Mouse (Mus musculus): ENCODE data around the gene Col4a1. TPM values are rescaled to one million over a fixed set of nuclear protein-coding genes. Genes with fewer than 3 reads are reported as not detected.

Gene Col4a1
- total RNA-seq (2022), result 10 to 100 TPM; 34.9 to 38.4 (median 36.1) TPM

DNA sequence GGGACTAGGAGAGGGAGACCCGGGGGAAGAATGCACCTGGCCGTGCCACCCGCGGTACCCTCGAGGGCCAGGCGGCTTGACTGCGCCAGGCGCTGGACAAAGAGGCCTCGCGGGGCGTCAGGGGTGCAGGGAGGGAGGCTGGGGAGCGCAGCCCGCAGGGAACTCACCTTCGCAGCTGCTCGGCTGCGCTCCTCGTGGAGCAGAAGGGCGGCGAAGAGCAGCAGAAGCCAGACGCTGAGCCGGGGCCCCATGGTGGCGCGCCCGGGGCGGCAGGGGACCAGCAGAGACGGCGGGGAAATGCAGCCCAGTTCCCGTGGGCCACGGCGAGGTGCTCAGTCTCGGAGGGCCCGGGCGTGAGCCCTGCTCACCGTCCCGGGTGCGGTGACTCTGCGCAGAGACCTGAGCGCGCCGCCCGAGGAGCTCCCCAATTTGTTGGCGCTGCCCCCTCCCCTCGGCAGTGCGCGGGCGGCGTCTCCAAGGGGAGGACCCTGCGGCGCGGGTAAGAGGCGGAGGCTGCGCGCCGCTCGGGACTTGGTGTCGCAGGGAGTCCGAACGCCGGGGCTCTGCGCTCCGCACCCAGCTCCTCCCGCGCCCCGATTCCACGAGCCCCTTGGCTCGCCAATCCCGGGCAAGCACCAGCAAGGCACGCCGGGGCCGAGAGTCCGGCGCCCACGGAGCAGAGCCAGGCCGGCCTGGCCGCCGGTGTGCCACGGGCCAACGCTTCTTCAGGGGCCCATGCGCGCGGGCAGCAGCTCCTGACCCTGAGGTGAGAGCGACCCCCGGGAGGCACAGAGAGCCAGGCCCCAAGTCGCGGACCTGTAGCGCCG lies at the start of gene Col4a1, which contains the start of gene Col4a2:
Col4a1 (minus strand) TSS at position 478 of the 827 bp plus-strand sequence.
Col4a2 (plus strand) TSS at position 457 of the 827 bp plus-strand sequence.
- peak; percentile 51 to 65 for DNase-seq (ENCODE audit: low spot score in 2 of 2)

DNA sequence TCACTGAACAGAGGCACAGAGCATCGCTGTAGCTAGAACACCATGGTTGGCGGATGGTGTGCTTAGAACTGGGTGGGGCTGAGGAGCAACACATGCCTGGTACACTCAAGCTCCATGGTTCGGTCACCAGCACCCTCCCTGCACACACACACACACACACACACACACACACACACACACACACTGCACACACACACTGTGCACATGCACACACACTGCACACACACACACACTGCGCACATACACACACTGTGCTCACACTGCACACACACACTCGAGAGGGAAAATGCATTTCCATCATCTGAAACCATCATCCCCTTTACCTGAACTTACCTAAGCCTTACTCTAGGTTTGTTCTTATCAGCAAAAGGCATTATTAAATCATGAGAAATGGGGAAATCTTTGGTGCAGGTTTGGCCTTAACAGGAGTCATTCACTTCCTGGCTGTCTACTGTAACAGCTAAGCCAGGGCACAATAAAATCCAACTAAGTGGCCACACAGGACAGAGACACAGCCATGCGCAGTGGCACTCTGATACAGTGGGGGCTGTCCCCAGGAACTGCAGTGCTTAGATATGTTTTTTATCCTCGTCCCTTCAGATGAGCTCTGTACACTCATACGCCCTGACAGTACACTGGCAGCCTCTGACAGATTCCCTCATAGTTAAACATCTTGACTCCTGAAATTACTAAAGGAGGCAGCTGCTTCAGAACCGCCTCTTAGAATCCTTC lies 49.1 kb upstream of the Col4a1 start:
- DNase-seq (ENCODE audit: low spot score in 2 of 2), result no peak

DNA sequence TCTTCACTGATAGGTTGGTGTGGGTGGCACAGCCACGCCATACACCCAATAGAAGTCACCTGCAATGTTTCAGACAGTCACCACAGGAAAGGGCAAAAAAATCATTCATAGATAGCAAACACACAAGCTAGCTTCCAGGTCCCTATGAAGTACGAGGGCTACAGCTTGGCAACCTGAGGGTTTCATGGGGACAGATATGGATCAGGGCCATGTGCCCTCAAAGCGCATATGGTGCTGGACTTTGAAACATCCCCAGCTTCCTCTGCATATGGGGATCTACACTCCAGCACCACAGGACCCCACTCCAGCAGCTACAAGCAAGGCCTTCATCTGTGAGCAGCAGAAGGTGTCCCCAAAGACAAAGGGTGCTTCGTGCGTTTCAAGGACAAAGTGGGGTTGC lies 47.2 kb upstream of the Col4a1 start:
- DNase-seq (ENCODE audit: low spot score in 2 of 2), result no peak

DNA sequence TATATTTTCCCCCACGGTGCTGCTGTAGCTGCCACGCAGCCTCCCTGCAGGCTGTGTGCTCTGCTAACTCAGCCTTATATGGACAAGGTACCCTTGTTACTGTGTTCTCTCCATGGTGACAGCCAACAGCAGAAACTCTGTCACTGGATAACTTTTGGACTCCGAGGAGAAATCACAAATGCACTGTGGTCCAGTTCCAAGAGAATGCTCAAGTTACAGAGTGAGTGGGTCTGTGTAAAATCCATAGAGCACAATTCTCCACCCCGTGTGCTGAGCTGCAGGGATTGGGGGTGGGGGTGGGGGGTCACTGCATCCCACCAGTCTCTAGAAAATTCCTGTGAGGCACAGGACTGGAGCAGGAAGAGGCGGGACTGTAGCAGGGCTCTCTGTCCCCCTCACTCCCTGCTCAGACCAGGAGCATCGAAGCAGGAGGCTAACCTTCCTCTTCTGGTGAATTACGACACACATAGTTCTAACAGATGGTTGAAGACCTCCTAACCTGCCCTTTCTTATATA lies 45.4 kb upstream of the Col4a1 start:
- no peak for DNase-seq (ENCODE audit: low spot score in 2 of 2)

DNA sequence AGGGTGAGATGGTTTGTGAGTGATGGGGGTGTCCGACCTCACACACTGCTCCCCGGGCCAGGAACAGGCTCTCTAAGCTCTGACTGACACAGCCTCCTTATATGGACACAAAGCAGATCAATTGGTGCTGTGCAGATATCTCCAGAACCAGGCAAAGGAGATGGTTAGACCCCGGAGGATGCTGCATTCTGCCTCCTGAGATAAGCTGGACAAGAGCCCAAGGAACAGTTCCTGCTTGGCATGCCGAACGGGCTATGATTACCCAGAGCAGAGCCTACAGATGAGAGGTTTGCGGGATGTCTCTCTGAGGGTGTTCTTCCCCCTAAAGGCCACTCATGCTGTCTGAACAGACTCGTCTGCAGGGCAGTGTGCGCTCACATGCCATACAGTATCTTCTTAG lies 44.1 kb upstream of the Col4a1 start:
- DNase-seq (ENCODE audit: low spot score in 2 of 2), result no peak

DNA sequence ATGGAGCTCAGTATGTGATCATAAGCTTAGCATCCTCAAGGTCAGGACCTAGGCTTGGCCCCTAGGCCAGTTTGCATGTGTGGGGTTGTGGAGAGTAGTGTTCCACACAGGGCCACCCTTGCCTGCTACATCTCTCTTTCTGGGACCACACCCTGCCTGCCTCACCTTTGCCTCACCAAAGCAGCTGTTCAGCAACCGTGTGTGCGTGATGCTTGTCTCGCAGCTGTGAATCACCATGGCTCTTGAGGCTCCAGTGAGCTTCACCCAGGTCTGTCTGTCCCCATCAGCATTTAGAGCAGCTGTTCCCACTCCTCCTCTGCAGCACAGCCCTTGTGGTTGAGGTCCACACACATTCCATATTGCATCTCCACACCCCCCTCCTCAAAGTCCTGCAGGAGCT lies 43.3 kb upstream of the Col4a1 start:
- DNase-seq (ENCODE audit: low spot score in 2 of 2), result no peak

DNA sequence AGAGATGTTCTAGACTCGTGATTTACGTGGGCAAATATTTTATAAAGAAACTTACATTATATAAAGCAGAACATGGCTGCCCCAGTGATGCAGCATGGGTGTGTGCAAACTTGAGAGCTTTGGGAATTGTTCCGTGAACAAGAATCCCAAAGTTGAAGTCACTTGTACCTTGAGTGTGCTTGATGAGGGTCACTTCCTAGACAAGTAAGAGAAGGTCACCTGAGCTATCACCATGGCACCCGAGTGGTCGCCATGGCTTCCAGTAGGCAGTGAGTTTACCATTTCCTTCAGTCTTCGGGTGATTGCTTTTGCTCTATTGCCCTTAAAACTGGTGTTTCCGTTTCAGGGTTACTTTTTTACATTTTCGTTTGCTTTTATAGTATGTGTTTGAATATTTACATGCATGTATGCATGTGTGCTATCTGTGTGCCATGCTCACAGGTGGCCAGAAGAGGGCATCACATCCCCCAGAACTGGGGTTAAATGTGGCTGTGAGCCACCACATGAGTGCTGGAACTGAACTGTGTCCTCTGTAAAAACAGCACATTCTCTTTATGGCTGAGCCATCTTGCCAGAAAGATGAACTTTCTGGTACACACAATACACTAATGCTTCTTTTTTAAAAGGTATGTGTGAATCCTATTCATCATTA lies 42.3 kb upstream of the Col4a1 start:
- DNase-seq (ENCODE audit: low spot score in 2 of 2), result no peak

DNA sequence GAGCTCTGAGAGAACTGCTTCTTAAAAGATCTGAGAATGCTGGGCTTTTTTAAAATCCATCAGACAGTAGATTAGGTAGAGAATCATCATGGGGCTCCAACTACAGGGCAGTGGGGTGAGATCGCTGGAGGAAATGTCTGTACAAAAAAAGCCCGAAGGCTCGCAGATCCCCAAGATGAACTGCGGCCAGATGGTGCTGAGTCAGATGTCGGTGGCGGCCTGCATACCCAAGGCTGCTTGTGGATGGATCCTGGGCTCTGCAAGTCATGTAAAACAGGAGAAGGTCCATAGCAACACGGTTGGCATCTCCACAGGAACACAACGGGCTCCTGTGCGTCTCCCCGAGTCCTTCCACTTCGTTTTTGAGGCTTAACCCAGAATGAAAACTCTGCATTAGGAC lies 39.9 kb upstream of the Col4a1 start:
- no peak for DNase-seq (ENCODE audit: low spot score in 2 of 2)

DNA sequence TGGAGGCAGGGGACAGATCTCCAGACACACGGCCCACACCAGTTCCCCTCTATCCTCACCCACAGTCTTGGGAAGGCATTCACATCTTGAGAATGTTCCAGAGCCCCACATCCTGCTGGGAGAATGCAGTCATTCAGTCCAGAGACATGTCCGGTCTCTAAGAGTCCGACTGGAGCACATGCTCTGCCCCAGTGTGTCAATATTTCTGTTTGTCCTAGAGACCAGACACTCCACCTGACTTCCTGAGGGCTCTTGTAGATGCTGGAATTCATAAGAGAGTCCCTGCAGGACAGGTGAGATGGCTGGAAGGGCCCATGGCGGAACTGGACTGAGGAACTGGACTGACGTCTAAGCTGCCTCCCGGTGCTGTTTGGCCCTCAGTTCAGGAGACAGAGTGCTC lies 38.7 kb upstream of the Col4a1 start:
- DNase-seq (ENCODE audit: low spot score in 2 of 2), result no peak

DNA sequence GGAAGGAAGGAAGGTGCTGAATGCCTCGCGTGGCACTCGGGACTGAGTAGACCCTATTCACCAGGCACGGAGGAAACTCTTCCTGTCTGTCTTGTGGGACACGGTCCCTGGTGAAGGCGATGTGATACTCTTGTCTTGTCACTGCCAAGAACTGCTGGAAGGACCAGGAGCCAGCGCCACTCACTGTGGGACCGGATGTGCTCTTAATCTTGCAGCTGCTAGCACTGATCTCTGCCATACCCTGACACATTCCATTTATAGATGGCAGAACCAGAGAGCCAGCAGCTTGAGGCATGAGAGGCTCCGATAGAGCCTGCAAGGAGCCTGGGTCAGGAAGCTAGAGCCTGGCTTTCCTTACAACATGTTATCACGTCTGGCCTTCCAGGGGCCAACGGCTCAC lies 36.0 kb upstream of the Col4a1 start:
- DNase-seq (ENCODE audit: low spot score in 2 of 2), result no peak

DNA sequence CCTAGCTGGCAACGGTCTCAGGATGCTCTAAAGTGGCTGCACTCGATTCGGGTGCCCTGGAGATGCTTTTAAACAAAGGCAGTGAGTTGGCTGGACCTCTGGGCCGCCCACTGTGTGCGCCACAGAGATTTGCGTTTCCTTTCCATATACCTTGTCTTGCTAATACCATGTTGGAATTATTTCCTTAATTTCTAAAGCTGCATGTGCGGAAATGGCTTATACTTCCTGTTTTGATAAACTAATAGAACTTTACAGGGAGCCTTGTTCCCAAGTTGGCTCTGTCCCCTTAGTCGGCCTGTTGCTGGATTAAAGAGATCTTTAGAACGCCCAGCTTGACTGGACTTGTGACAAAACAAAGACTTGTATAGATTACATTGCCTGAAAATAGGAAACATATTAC lies 35.1 kb upstream of the Col4a1 start:
- DNase-seq (ENCODE audit: low spot score in 2 of 2), result no peak

DNA sequence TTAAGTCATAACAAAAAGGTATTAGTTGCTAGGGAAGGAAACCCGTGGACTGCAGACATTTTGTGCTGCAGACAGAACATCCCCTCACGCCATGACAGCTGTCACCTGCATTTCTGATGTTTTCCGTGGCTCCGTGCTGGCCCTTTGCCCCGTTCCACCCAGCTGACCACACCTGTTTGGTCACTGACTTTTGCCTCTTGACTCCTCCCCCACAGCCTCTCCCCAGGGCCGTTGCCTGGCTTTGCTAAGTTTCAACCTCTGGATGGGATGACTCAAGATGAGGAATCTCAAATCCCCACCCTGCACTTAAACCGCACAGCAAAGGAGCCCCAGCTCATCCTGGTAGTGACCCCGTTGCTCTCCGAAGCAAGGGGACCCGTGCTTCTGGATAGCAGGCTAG lies 33.6 kb upstream of the Col4a1 start:
- DNase-seq (ENCODE audit: low spot score in 2 of 2), result no peak

DNA sequence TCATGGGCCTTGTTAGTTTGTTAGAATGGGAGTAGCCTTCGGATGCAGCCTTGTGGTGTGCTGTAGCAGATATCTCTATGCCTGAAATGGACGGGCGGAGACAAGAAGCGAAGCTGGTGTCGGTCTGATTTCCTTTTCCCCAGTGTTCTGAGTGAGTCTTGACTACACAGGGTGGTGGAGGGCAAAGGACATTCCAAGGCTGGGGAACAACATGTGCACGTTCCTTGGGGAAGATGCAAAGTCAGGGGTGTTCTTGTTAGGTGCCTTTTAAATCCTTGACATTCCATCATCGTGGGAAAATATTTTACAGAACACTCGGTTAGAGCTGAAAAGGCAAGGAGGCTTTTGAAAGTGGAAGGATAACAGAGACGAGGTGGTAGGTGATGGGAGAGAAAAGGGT lies 31.8 kb upstream of the Col4a1 start:
- DNase-seq (ENCODE audit: low spot score in 2 of 2), result no peak

DNA sequence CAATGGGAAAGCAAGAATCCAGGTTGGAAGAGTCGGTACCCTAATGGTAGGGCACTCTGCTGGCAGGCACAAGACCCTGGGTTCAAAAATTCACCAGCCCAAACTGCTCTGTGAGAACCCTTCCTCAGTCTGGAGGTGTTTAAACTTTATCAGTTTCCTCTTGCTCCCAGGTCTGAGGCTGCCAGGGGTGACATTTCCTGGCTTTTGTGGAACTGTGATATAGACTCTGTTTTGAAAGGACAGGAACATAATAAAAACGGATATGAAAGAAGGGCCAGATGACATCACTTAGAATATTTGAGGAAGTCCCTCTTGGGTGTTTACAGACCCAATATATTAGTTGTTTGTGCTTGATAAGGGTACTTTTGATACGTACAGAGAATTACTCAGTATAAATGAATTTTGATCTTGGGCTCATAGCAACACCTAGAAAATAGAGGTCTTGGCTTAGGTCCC lies 28.5 kb upstream of the Col4a1 start:
- no peak for DNase-seq (ENCODE audit: low spot score in 2 of 2)

DNA sequence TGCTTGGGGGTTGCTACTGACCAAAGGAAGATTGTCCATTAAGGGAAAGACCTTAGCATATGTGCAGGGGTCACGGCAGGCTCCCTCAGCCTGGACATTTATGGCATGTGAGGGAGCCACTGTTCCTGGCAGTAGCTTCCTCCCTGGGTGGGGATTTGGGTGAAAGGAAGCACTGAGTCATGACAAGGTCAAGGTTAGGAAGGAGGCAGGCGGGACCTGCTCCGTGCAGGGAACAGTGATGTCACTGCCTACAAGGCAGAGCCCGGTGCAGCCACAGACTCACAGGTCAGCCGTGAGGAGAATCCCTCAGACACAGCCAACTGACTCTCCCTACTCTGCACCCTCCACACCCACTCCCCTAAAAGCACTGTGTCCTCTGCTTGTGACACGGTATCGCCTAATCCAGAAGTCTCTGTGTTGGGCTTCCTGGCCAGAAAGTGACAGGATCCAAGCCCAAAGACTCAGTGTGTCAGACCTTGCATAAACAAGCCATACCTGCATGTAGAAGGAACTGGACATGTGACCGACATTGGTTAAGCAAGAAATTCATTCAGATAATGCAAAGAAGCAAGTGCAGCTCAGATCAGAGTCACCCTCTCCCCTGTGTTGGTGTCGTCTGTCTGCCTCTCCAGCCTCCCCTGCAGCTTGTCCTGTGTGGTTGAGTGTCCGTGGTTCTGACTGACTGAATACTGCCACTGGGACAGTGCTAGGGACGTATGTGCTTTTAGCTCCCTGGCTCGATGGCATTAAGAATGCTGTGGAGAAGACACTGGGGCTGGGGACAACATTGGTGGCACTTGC lies 27.9 kb upstream of the Col4a1 start:
- DNase-seq (ENCODE audit: low spot score in 2 of 2), result no peak

DNA sequence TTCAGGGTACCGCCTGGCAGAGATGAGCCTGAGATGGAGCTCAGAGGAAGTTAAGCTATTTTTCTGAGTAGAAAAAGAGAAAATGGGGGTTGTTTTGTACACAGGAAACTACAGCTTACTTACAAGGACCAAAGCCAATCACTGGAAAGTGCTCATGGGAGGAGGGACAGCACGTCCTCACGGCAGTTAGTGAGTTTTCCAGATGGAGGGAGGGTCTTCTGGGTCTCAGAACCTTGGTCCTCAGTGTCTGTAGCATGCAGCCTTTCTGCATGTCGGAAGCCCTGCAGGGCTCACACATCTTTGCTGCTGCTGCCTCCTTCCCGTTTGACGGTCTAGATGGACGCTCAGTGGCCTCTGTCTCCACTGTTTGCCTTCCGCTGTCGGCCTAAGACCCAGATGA lies 25.9 kb upstream of the Col4a1 start:
- no peak for DNase-seq (ENCODE audit: low spot score in 2 of 2)

DNA sequence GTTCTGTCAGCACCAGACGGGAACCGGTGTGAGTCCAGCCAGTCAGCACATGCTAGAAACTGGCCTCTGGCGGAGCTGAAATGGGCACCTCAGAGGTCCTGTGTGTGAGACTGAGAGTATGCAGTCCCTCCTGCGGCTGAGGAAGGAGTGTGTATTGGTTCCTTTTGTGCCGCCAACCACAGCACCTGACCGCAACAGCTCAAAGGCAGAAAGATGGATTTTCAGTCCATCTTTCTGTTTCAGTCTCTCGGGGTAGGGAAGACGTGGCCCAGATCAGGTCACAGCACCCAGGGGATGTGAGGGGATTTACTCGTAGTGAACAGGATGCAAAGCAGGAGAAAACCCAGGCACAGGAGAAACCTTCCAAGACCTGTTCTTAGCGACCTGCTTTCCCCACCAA lies 25.0 kb upstream of the Col4a1 start:
- no peak for DNase-seq (ENCODE audit: low spot score in 2 of 2)

DNA sequence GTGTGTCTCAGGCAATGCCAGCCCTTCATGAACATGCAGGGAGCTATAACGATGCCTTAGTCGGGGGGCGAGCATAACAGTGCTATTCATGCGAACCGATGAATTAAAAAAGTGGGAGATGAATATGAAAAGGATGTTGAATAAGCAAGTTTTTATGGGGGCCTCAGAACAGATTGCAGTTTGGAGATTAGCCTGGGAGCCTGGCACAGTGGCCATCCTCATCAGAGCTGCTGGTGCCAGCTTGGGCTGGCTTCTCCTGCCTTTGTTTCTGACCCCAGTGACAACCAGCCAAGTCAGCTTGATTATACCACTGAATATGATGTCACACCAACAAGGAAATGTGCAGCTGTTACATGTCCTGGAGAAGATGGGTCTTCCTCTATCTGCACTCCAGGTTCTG lies 23.7 kb upstream of the Col4a1 start:
- DNase-seq (ENCODE audit: low spot score in 2 of 2), result no peak

DNA sequence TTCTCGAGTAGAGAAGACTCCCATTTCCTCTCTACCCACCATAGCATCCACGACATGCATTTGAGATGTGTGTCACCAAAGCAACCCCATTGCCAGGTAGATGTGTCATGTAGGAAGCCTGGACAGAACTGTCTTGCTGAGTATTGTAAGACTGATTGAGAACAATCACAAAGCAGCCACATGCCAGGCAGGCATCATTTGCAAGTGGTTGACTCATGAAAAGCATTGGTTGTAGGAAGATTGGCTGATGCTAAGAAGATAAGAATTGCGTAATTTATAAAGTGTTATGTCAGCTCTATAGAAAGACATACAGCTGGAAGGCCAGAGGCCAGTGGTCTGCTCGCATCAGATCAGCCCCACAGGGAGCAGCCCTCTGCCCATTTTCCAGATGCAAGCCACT lies 22.6 kb upstream of the Col4a1 start:
- DNase-seq (ENCODE audit: low spot score in 2 of 2), result no peak

DNA sequence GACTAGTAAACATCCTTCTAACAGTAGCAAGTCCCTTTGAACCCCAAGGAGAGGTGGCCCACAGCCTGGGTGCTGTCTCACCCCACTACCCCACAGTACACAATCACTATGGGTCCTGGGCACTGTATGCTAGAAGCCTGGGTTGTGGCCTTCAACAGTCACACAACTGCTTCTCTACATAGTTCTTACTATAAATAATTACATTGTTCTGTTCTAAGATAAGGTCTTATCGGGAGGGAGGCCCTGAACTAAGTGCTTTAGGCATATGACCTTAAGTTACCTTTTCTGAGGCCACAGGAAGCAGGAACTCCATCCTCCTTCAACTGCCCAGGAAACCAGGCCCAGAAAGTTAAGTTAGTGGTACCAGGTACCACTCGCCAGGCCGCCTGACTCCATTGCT lies 21.9 kb upstream of the Col4a1 start:
- no peak for DNase-seq (ENCODE audit: low spot score in 2 of 2)

DNA sequence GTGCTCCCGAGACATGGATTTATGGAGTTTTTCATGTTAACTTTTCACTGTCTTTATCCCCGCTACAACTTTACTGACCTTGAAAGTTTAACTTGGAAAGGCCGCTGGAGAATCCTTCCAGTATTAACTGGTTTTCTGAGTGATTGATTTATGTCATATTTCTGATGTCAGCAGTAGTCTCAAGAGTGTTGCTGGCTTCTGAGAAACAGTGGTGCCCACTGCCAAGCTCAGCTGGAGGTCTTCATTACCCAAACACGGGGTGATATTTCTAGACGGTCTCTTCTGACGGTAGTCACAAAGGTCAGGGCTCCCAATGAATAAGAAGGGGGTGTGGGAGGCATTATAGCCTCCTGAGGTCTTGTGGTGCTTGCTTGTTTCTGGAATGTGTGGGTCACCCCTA lies 21.1 kb upstream of the Col4a1 start:
- no peak for DNase-seq (ENCODE audit: low spot score in 2 of 2)
